8 mouse cellular contexts compared by ENCODE assay signal in genomic region chr11:103113005-103113404, GRCm38 (mm10). TPM values are rescaled to one million over a fixed set of nuclear protein-coding genes. Genes with fewer than 3 reads are reported as not detected.
DNase-seq lines count a peak whose midpoint lies in the region; ATAC-seq and TF ChIP-seq lines count a peak whose summit lies in the region.

No protein-coding gene starts in this region.

- peaks cover 53% of the 10 kb centered on the region for H3K4me1 ChIP-seq in forebrain, embryonic 10.5 days
- peaks cover 32% of the 10 kb centered on the region for H3K4me1 ChIP-seq in forebrain, embryonic 16.5 days (replicated peaks; ENCODE audit: control insufficient read depth, insufficient read depth, low read length)
- no peaks in the 10 kb centered on the region for H3K4me1 ChIP-seq in ES-Bruce4 (ENCODE audit: control insufficient read depth, insufficient read depth, low read length)
- peaks cover 38% of the 10 kb centered on the region for H3K4me1 ChIP-seq in heart, embryonic 15.5 days (replicated peaks)

- H3K4me2 ChIP-seq in forebrain, embryonic 16.5 days (ENCODE audit: low read length), result no peak overlapping the region
- peak overlapping the region; percentile 83 for H3K4me2 ChIP-seq in heart, embryonic 15.5 days

- H3K27me3 ChIP-seq in forebrain, embryonic 10.5 days (ENCODE audit: poor library complexity, severe bottlenecking), result peaks cover 46% of the 10 kb centered on the region
- peaks cover 17% of the 10 kb centered on the region for H3K27me3 ChIP-seq in forebrain, embryonic 16.5 days (replicated peaks; ENCODE audit: control insufficient read depth, insufficient read depth, low read length)
- no peaks in the 10 kb centered on the region for H3K27me3 ChIP-seq in ES-Bruce4 (ENCODE audit: control insufficient read depth, insufficient read depth, low read length, poor library complexity, severe bottlenecking)
- H3K27me3 ChIP-seq in heart, embryonic 15.5 days, result no peaks in the 10 kb centered on the region

- no peak for TF ChIP-seq EP300 in ES-Bruce4 (IDR thresholded peaks at IDR 0.05; ENCODE audit: insufficient read depth, low read depth, low read length)

- no peaks in the 10 kb centered on the region for H3K36me3 ChIP-seq in forebrain, embryonic 10.5 days (replicated peaks)
- no peaks in the 10 kb centered on the region for H3K36me3 ChIP-seq in forebrain, embryonic 16.5 days (ENCODE audit: control insufficient read depth, insufficient read depth)
- H3K36me3 ChIP-seq in ES-Bruce4 (ENCODE audit: control insufficient read depth, insufficient read depth, low read length, poor library complexity, severe bottlenecking), result peaks cover 3% of the 10 kb centered on the region; the same call in 1 of the 2 replicates
- H3K36me3 ChIP-seq in heart, embryonic 15.5 days, result no peaks in the 10 kb centered on the region

- ATAC-seq in forebrain, embryonic 16.5 days, result no peak
- ATAC-seq in heart, embryonic 15.5 days (replicated peaks; ENCODE audit: insufficient number of reproducible peaks, insufficient read depth, low FRiP score, low read depth), result no peak

- TF ChIP-seq CTCF in layer of hippocampus, adult 2 months (conservative IDR thresholded peaks at IDR 0.05), result no peak
- TF ChIP-seq CTCF in ES-Bruce4 (IDR thresholded peaks at IDR 0.05; ENCODE audit: low read depth, low read length), result no peak

- peak overlapping the region; percentile 50; the same call in 1 of the 2 replicates for H3K4me3 ChIP-seq in forebrain, embryonic 10.5 days
- H3K4me3 ChIP-seq in forebrain, embryonic 16.5 days (replicated peaks; ENCODE audit: low read length), result no peak overlapping the region
- H3K4me3 ChIP-seq in layer of hippocampus, adult 2 months, result no peak overlapping the region; the same call in 1 of the 2 replicates
- peak overlapping the region; percentile 74 for H3K4me3 ChIP-seq in ES-Bruce4 (ENCODE audit: low read depth, low read length)
- H3K4me3 ChIP-seq in heart, embryonic 15.5 days, result peak overlapping the region; percentile 52; the same call in 1 of the 2 replicates

- no peak for TF ChIP-seq POLR2A in ES-Bruce4 (IDR thresholded peaks at IDR 0.05; ENCODE audit: insufficient read depth, low read length)

- no peaks in the 10 kb centered on the region for H3K9me3 ChIP-seq in forebrain, embryonic 10.5 days
- H3K9me3 ChIP-seq in forebrain, embryonic 16.5 days (ENCODE audit: control insufficient read depth, low read length), result no peaks in the 10 kb centered on the region
- no peaks in the 10 kb centered on the region for H3K9me3 ChIP-seq in ES-Bruce4 (replicated peaks; ENCODE audit: control insufficient read depth, insufficient read depth, low read length, poor library complexity, severe bottlenecking)
- H3K9me3 ChIP-seq in heart, embryonic 15.5 days (replicated peaks), result no peaks in the 10 kb centered on the region

- no peak overlapping the region for H3K9ac ChIP-seq in forebrain, embryonic 16.5 days (replicated peaks; ENCODE audit: low read depth, low read length)
- H3K9ac ChIP-seq in ES-Bruce4 (ENCODE audit: low read depth, poor library complexity, severe bottlenecking), result peak overlapping the region; percentile 96
- H3K9ac ChIP-seq in heart, embryonic 15.5 days, result peak overlapping the region; percentile 58; the same call in 1 of the 2 replicates

- peak overlapping the region; percentile 76; the same call in 1 of the 2 replicates for H3K27ac ChIP-seq in forebrain, embryonic 10.5 days
- no peak overlapping the region for H3K27ac ChIP-seq in forebrain, embryonic 16.5 days (ENCODE audit: low read length)
- H3K27ac ChIP-seq in layer of hippocampus, adult 2 months, result peak overlapping the region; percentile 79
- H3K27ac ChIP-seq in ES-Bruce4 (ENCODE audit: insufficient read depth, low read length), result peak overlapping the region; percentile 93
- H3K27ac ChIP-seq in heart, embryonic 15.5 days, result peak overlapping the region; percentile 71

- WGBS in forebrain, embryonic 10.5 days, result 27% methylated on average over 12 of the region's 12 CpGs
- WGBS in forebrain, embryonic 16.5 days, result 32% methylated on average over 12 of the region's 12 CpGs
- WGBS in heart, embryonic 15.5 days, result 40% methylated on average over 12 of the region's 12 CpGs

- no peak for DNase-seq in forebrain, embryonic 10.5 days (ENCODE audit: extremely low spot score, low spot score)
- DNase-seq in layer of hippocampus, adult 2 months (ENCODE audit: low spot score in 2 of 2), result no peak
- no peak for DNase-seq in layer of hippocampus, postnatal 36 days
- no peak for DNase-seq in embryo, embryonic 9.5 days (ENCODE audit: extremely low spot score)
- DNase-seq in MN1 (ENCODE audit: low spot score), result no peak

RNA-seq across cellular contexts. Expression of gene Hexim1, which starts 3.0 kb away (rescaled TPM):
- 1.8 and 2.0 TPM in 2 replicates for polyA plus RNA-seq in forebrain, embryonic 10.5 days (2016; fragmentation: Nextera tagmentation; extraction: Ambion mirVana)
- polyA plus RNA-seq in forebrain, embryonic 16.5 days (2015; fragmentation: Nextera tagmentation; extraction: Ambion mirVana), result 3.5 and 4.1 TPM in 2 replicates
- 10 to 100 TPM; 48.5 to 50.8 TPM for total RNA-seq in layer of hippocampus, adult 2 months (2021)
- total RNA-seq in layer of hippocampus, postnatal 36 days (2021), result 10 to 100 TPM; 52.7 to 56.1 TPM
- polyA plus RNA-seq in ES-Bruce4 (2011; ENCODE audit: insufficient read depth, insufficient read length, low read depth, missing spikeins), result 17.2 and 20.1 TPM in 2 replicates
- 2.6 and 3.0 TPM in 2 replicates for polyA plus RNA-seq in heart, embryonic 15.5 days (2015; fragmentation: Nextera tagmentation; extraction: Ambion mirVana)

RNA-seq across cellular contexts. Expression of gene Acbd4, which starts 11.5 kb away (rescaled TPM):
- polyA plus RNA-seq in forebrain, embryonic 10.5 days (2016; fragmentation: Nextera tagmentation; extraction: Ambion mirVana), result 6.6 and 7.5 TPM in 2 replicates
- polyA plus RNA-seq in forebrain, embryonic 16.5 days (2015; fragmentation: Nextera tagmentation; extraction: Ambion mirVana), result 17.0 and 17.8 TPM in 2 replicates
- total RNA-seq in layer of hippocampus, adult 2 months (2021), result 10 to 100 TPM; 87.1 to 91.0 TPM
- total RNA-seq in layer of hippocampus, postnatal 36 days (2021), result 10 to 100 TPM; 76.4 to 86.1 TPM
- 15.0 and 19.4 TPM in 2 replicates for polyA plus RNA-seq in ES-Bruce4 (2011; ENCODE audit: insufficient read depth, insufficient read length, low read depth, missing spikeins)
- 18.5 and 23.7 TPM in 2 replicates for polyA plus RNA-seq in heart, embryonic 15.5 days (2015; fragmentation: Nextera tagmentation; extraction: Ambion mirVana)

RNA-seq across cellular contexts. Expression of gene Plcd3, which starts 11.5 kb away (rescaled TPM):
- 1.5 and 1.7 TPM in 2 replicates for polyA plus RNA-seq in forebrain, embryonic 10.5 days (2016; fragmentation: Nextera tagmentation; extraction: Ambion mirVana)
- 2.5 and 2.6 TPM in 2 replicates for polyA plus RNA-seq in forebrain, embryonic 16.5 days (2015; fragmentation: Nextera tagmentation; extraction: Ambion mirVana)
- total RNA-seq in layer of hippocampus, adult 2 months (2021), result 10 to 100 TPM in 1 of 2 experiments, 1 to 10 TPM in 1; 9.3 to 10.2 TPM
- 1 to 10 TPM; 9.5 TPM for total RNA-seq in layer of hippocampus, postnatal 36 days (2021)
- polyA plus RNA-seq in ES-Bruce4 (2011; ENCODE audit: insufficient read depth, insufficient read length, low read depth, missing spikeins), result 14.7 and 17.5 TPM in 2 replicates
- 11.0 and 11.8 TPM in 2 replicates for polyA plus RNA-seq in heart, embryonic 15.5 days (2015; fragmentation: Nextera tagmentation; extraction: Ambion mirVana)

RNA-seq across cellular contexts. Expression of gene Hexim2, which starts 19.2 kb away (rescaled TPM):
- polyA plus RNA-seq in forebrain, embryonic 10.5 days (2016; fragmentation: Nextera tagmentation; extraction: Ambion mirVana), result 7.2 and 7.6 TPM in 2 replicates
- polyA plus RNA-seq in forebrain, embryonic 16.5 days (2015; fragmentation: Nextera tagmentation; extraction: Ambion mirVana), result 19.9 and 25.9 TPM in 2 replicates
- total RNA-seq in layer of hippocampus, adult 2 months (2021), result 10 to 100 TPM in 1 of 2 experiments, 1 to 10 TPM in 1; 9.7 to 16.0 TPM
- 10 to 100 TPM; 14.8 to 14.9 TPM for total RNA-seq in layer of hippocampus, postnatal 36 days (2021)
- 1.7 and 4.5 TPM in 2 replicates for polyA plus RNA-seq in ES-Bruce4 (2011; ENCODE audit: insufficient read depth, insufficient read length, low read depth, missing spikeins)
- polyA plus RNA-seq in heart, embryonic 15.5 days (2015; fragmentation: Nextera tagmentation; extraction: Ambion mirVana), result 5.5 and 6.4 TPM in 2 replicates

RNA-seq across cellular contexts. Expression of gene Fmnl1, which starts 57.9 kb away (rescaled TPM):
- polyA plus RNA-seq in forebrain, embryonic 10.5 days (2016; fragmentation: Nextera tagmentation; extraction: Ambion mirVana), result 0.47 and 0.81 TPM in 2 replicates
- polyA plus RNA-seq in forebrain, embryonic 16.5 days (2015; fragmentation: Nextera tagmentation; extraction: Ambion mirVana), result 2.7 and 6.7 TPM in 2 replicates
- 100 to 1,000 TPM; 142 to 156 TPM for total RNA-seq in layer of hippocampus, adult 2 months (2021)
- total RNA-seq in layer of hippocampus, postnatal 36 days (2021), result 100 to 1,000 TPM; 136 to 154 TPM
- 1.7 and 4.9 TPM in 2 replicates for polyA plus RNA-seq in ES-Bruce4 (2011; ENCODE audit: insufficient read depth, insufficient read length, low read depth, missing spikeins)
- polyA plus RNA-seq in heart, embryonic 15.5 days (2015; fragmentation: Nextera tagmentation; extraction: Ambion mirVana), result 1.5 and 4.6 TPM in 2 replicates

Comparison
In these comparisons a context has a peak if more than half of its experiments do, and no peak if none do; other contexts are left out.
1. H3K4me3 ChIP-seq: peak in forebrain, embryonic 10.5 days (single experiment), ES-Bruce4 (single experiment) and heart, embryonic 15.5 days (single experiment); none in forebrain, embryonic 16.5 days (single experiment) and layer of hippocampus, adult 2 months (single experiment).